In genomic region chr6:131383713-131384330, GRCm38 (mm10) we compare ENCODE assay signal across 10 mouse cellular contexts. TPM values are rescaled to one million over a fixed set of nuclear protein-coding genes. Genes with fewer than 3 reads are reported as not detected.
DNase-seq lines count a peak whose midpoint lies in the region; ATAC-seq lines count a peak whose summit lies in the region.
"Had no signal": no experiment of that assay in that cellular context is flagged by ENCODE, and none has a peak within 500 bp of the region (broad histone marks: within the 10 kb centered on the region; RNA-seq: fewer than 3 reads in every experiment).

No protein-coding gene starts in this region.

- H3K9me3 ChIP-seq in megakaryocyte, embryonic 14.5 days = no peaks in the 10 kb centered on the region
- no peaks in the 10 kb centered on the region for H3K9me3 ChIP-seq in limb, embryonic 15.5 days

- H3K27me3 ChIP-seq in megakaryocyte, embryonic 14.5 days (replicated peaks) = no peaks in the 10 kb centered on the region
- no peaks in the 10 kb centered on the region for H3K27me3 ChIP-seq in limb, embryonic 15.5 days

- DNase-seq in heart, adult 18-20 months = peak; percentile 39 to 40
- no peak for DNase-seq in heart, adult 9 months (ENCODE audit: low spot score in 2 of 2)
- no peak for DNase-seq in right cerebral cortex, postnatal 4 days
- no peak for DNase-seq in layer of hippocampus, adult 9-11 months
- DNase-seq in cerebellum, postnatal 10 days = no peak
- DNase-seq: right cerebral cortex, postnatal 25 days; thymus, adult 2 months had no signal

- WGBS in limb, embryonic 15.5 days = 31% methylated on average over 6 of the region's 6 CpGs

- H3K9ac ChIP-seq in limb, embryonic 15.5 days = no peak overlapping the region

- no peak overlapping the region for H3K4me2 ChIP-seq in limb, embryonic 15.5 days

- peaks cover 64% of the 10 kb centered on the region for H3K4me1 ChIP-seq in megakaryocyte, embryonic 14.5 days
- peaks cover 37% of the 10 kb centered on the region for H3K4me1 ChIP-seq in limb, embryonic 15.5 days

- peaks cover 51% of the 10 kb centered on the region for H3K36me3 ChIP-seq in megakaryocyte, embryonic 14.5 days (replicated peaks; ENCODE audit: low read length)
- peaks cover 16% of the 10 kb centered on the region for H3K36me3 ChIP-seq in limb, embryonic 15.5 days

- no peak for ATAC-seq in megakaryocyte, adult 5-6 weeks (ENCODE audit: poor library complexity, severe bottlenecking)
- ATAC-seq in limb, embryonic 15.5 days (ENCODE audit: insufficient number of reproducible peaks, low FRiP score, low TSS enrichment, low read depth) = no peak

- peak overlapping the region; percentile 10 for H3K4me3 ChIP-seq in megakaryocyte, embryonic 14.5 days (replicated peaks)
- no peak overlapping the region for H3K4me3 ChIP-seq in limb, embryonic 15.5 days

- peak overlapping the region; percentile 68 for H3K27ac ChIP-seq in limb, embryonic 15.5 days

RNA-seq across cellular contexts. Expression of gene Ybx3, which starts 4.5 kb away (rescaled TPM):
- total RNA-seq in heart, adult 18-20 months (2021) = 100 to 1,000 TPM; 209 to 231 TPM
- 690 and 1,206 TPM in 2 replicates for polyA plus RNA-seq in megakaryocyte, embryonic 14.5 days (2012; ENCODE audit: insufficient read depth, low replicate concordance)
- 198 and 202 TPM in 2 replicates for total RNA-seq in megakaryocyte, adult 5-6 weeks (2015)
- total RNA-seq in megakaryocyte, adult 5-6 weeks (2017) = 215 and 291 TPM in 2 replicates
- 83.7 and 89.1 TPM in 2 replicates for polyA plus RNA-seq in limb, embryonic 15.5 days (2015; fragmentation: Nextera tagmentation; extraction: Ambion mirVana)

RNA-seq across cellular contexts. Expression of gene Styk1, which starts 30.4 kb away (rescaled TPM):
- under 1 TPM; 0.30 to 0.41 TPM for total RNA-seq in heart, adult 18-20 months (2021)
- polyA plus RNA-seq in megakaryocyte, embryonic 14.5 days (2012; ENCODE audit: insufficient read depth, low replicate concordance) = not detected in 2 replicates
- total RNA-seq in megakaryocyte, adult 5-6 weeks (2015) = 0.59 and 1.7 TPM in 2 replicates
- 1.1 and 1.3 TPM in 2 replicates for total RNA-seq in megakaryocyte, adult 5-6 weeks (2017)
- 1.3 and 1.9 TPM in 2 replicates for polyA plus RNA-seq in limb, embryonic 15.5 days (2015; fragmentation: Nextera tagmentation; extraction: Ambion mirVana)

Comparison
In these comparisons a context has a peak if more than half of its experiments do, and no peak if none do; other contexts are left out.
1. DNase-seq: peak in heart, adult 18-20 months (2 of 2); none in heart, adult 9 months (0 of 2), right cerebral cortex, postnatal 4 days (single experiment), layer of hippocampus, adult 9-11 months (single experiment) and cerebellum, postnatal 10 days (0 of 2).